ENCODE assay signal across 9 mouse cellular contexts in genomic region chr19:25445054-25445453, GRCm38 (mm10).
DNase-seq lines count a peak whose midpoint lies in the region; ATAC-seq and TF ChIP-seq lines count a peak whose summit lies in the region.
"Had no signal": no experiment of that assay in that cellular context is flagged by ENCODE, and none has a peak within 500 bp of the region (broad histone marks: within the 10 kb centered on the region; RNA-seq: fewer than 3 reads in every experiment).

No protein-coding gene starts in this region.

- H3K27ac ChIP-seq in liver, adult 2 months (replicated peaks; ENCODE audit: insufficient read depth, low read depth, low read length), result no peak overlapping the region
- no peak overlapping the region for H3K27ac ChIP-seq in liver, embryonic 11.5 days (ENCODE audit: low read depth, low read length)
- no peak overlapping the region for H3K27ac ChIP-seq in embryonic facial prominence, embryonic 11.5 days (replicated peaks; ENCODE audit: low read depth, low read length)
- H3K27ac ChIP-seq in limb, embryonic 13.5 days, result no peak overlapping the region
- H3K27ac ChIP-seq: stomach, embryonic 15.5 days had no signal

- DNase-seq in liver, adult 2 months (ENCODE audit: extremely low read depth, low read depth, low spot score), result peak; percentile 64
- no peak for DNase-seq in liver, embryonic 11.5 days (ENCODE audit: low spot score)
- DNase-seq in adrenal gland, postnatal 14 days, result peak; percentile 80
- peak; percentile 87 for DNase-seq in embryonic facial prominence, embryonic 11.5 days (ENCODE audit: low spot score)
- DNase-seq in hindlimb bud, embryonic 11.5 days (ENCODE audit: extremely low spot score, low read depth, low spot score), result peak; percentile 61
- DNase-seq in retina, embryonic 14.5 days (ENCODE audit: low spot score), result peak; percentile 85
- peak; percentile 57 for DNase-seq in yolk sac, embryonic 10.5 days (ENCODE audit: low spot score)

- H3K9me3 ChIP-seq in liver, embryonic 11.5 days (ENCODE audit: control insufficient read depth, low read length), result no peaks in the 10 kb centered on the region
- H3K9me3 ChIP-seq in embryonic facial prominence, embryonic 11.5 days (replicated peaks; ENCODE audit: control insufficient read depth, low read length), result no peaks in the 10 kb centered on the region
- no peaks in the 10 kb centered on the region; the same call in 1 of the 2 replicates for H3K9me3 ChIP-seq in limb, embryonic 13.5 days
- H3K9me3 ChIP-seq: stomach, embryonic 15.5 days had no signal

- TF ChIP-seq CTCF in liver, adult 2 months (IDR thresholded peaks at IDR 0.05; ENCODE audit: low read depth, low read length), result peak; percentile 73; the same call in 1 of the 2 replicates

- no peaks in the 10 kb centered on the region for H3K27me3 ChIP-seq in liver, adult 2 months (ENCODE audit: control insufficient read depth, insufficient read depth, low read length)
- no peaks in the 10 kb centered on the region; the same call in 1 of the 2 replicates for H3K27me3 ChIP-seq in liver, embryonic 11.5 days (replicated peaks; ENCODE audit: control insufficient read depth, insufficient read depth, low read length)
- no peaks in the 10 kb centered on the region for H3K27me3 ChIP-seq in embryonic facial prominence, embryonic 11.5 days (ENCODE audit: control insufficient read depth, insufficient read depth, low read length)
- 0 out of 2 replicates have a peak, but pooled peaks cover 4% of the 10 kb centered on the region for H3K27me3 ChIP-seq in limb, embryonic 13.5 days
- H3K27me3 ChIP-seq: stomach, embryonic 15.5 days had no signal

- H3K4me1 ChIP-seq in liver, adult 2 months (ENCODE audit: control insufficient read depth, insufficient read depth, low read length), result no peaks in the 10 kb centered on the region
- no peaks in the 10 kb centered on the region for H3K4me1 ChIP-seq in liver, embryonic 11.5 days (replicated peaks; ENCODE audit: control insufficient read depth, insufficient read depth, low read length)
- no peaks in the 10 kb centered on the region for H3K4me1 ChIP-seq in embryonic facial prominence, embryonic 11.5 days (ENCODE audit: control insufficient read depth, insufficient read depth, low read length)
- peaks cover 8% of the 10 kb centered on the region; the same call in 1 of the 2 replicates for H3K4me1 ChIP-seq in limb, embryonic 13.5 days
- H3K4me1 ChIP-seq: stomach, embryonic 15.5 days had no signal

- H3K36me3 ChIP-seq in liver, adult 2 months (ENCODE audit: control insufficient read depth, insufficient read depth, low read length), result no peaks in the 10 kb centered on the region
- no peaks in the 10 kb centered on the region for H3K36me3 ChIP-seq in liver, embryonic 11.5 days (ENCODE audit: control insufficient read depth, insufficient read depth, low read length)
- H3K36me3 ChIP-seq in embryonic facial prominence, embryonic 11.5 days (replicated peaks; ENCODE audit: control insufficient read depth, insufficient read depth, low read depth, low read length), result no peaks in the 10 kb centered on the region
- H3K36me3 ChIP-seq in limb, embryonic 13.5 days, result no peaks in the 10 kb centered on the region
- H3K36me3 ChIP-seq: stomach, embryonic 15.5 days had no signal

- ATAC-seq in liver, embryonic 11.5 days (replicated peaks; ENCODE audit: low FRiP score), result no peak
- ATAC-seq in embryonic facial prominence, embryonic 11.5 days (replicated peaks; ENCODE audit: insufficient number of reproducible peaks, low FRiP score, low TSS enrichment, low read depth), result no peak
- ATAC-seq in limb, embryonic 13.5 days (ENCODE audit: low FRiP score, low read depth), result 0 out of 2 replicates have a peak, but pooled peaks have one; percentile 54

- no peak overlapping the region for H3K9ac ChIP-seq in liver, adult 2 months (ENCODE audit: low read depth, low read length)
- H3K9ac ChIP-seq in liver, embryonic 11.5 days (ENCODE audit: low read depth, low read length), result no peak overlapping the region
- H3K9ac ChIP-seq in embryonic facial prominence, embryonic 11.5 days (replicated peaks; ENCODE audit: low read length), result no peak overlapping the region
- no peak overlapping the region for H3K9ac ChIP-seq in limb, embryonic 13.5 days
- H3K9ac ChIP-seq: stomach, embryonic 15.5 days had no signal

- WGBS in liver, adult 2 months, result 21% methylated on average over 7 of the region's 7 CpGs
- 22% methylated on average over 7 of the region's 7 CpGs for WGBS in liver, embryonic 11.5 days
- 23% methylated on average over 7 of the region's 7 CpGs for WGBS in embryonic facial prominence, embryonic 11.5 days
- 21% methylated on average over 7 of the region's 7 CpGs for WGBS in limb, embryonic 13.5 days

- no peak for TF ChIP-seq POLR2A in liver, adult 2 months (IDR thresholded peaks at IDR 0.05; ENCODE audit: extremely low read depth, insufficient read depth, low read length)

- no peak overlapping the region for H3K4me3 ChIP-seq in liver, adult 2 months (ENCODE audit: insufficient read depth, low read depth, low read length)
- H3K4me3 ChIP-seq in liver, embryonic 11.5 days (ENCODE audit: low read depth, low read length), result no peak overlapping the region
- H3K4me3 ChIP-seq in embryonic facial prominence, embryonic 11.5 days (ENCODE audit: low read depth, low read length), result no peak overlapping the region
- no peak overlapping the region for H3K4me3 ChIP-seq in limb, embryonic 13.5 days
- H3K4me3 ChIP-seq: stomach, embryonic 15.5 days had no signal

- H3K79me2 ChIP-seq in liver, adult 2 months (ENCODE audit: control insufficient read depth, insufficient read depth, low read length), result no peaks in the 10 kb centered on the region

- no peak overlapping the region for H3K4me2 ChIP-seq in liver, embryonic 11.5 days
- H3K4me2 ChIP-seq in embryonic facial prominence, embryonic 11.5 days (ENCODE audit: low read depth, low read length), result no peak overlapping the region
- no peak overlapping the region for H3K4me2 ChIP-seq in limb, embryonic 13.5 days (replicated peaks)
- H3K4me2 ChIP-seq: stomach, embryonic 15.5 days had no signal
